In the genomic region with DNA sequence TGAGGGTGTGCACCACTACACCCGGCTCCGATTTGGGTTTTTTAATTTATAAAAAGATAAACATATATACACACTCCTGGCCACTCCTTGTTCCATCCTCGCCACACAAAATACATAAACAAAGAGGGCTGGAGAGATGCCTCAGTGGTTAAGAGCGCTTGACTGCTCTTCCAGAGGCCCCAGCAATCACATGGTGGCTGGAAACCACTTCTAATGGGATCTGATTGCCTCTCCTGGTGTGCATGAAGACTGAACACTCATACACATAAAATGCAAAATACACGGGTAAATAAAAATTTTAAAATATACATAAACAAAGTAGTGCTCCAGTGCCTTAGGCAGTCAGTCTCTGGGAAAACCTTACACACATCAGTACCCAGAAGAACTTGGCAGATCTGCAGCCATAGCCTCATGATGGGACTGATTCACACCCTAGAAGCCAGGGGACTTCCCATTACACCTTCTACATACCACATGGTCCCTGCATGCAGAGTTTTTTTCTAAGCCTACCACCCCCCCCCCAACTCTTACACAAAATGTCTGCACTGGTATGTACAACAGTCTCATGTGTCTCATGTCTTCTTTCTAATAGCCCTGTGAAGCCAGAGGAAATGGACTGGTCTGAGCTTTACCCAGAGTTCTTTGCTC, we compare ENCODE assay signal across 8 mouse cellular contexts. TPM values are rescaled to one million over a fixed set of nuclear protein-coding genes. Genes with fewer than 3 reads are reported as not detected.
DNase-seq lines count a peak whose midpoint lies in the region; ATAC-seq and TF ChIP-seq lines count a peak whose summit lies in the region.

No protein-coding gene starts in this region.

- WGBS in cerebellum, adult 2 months, result 17% methylated on average over 5 of the region's 5 CpGs
- 16% methylated on average over 5 of the region's 5 CpGs for WGBS in limb, embryonic 15.5 days
- WGBS in stomach, postnatal 0 days, result 9% methylated on average over 5 of the region's 5 CpGs

- H3K36me3 ChIP-seq in testis, adult 2 months (ENCODE audit: control insufficient read depth, insufficient read depth, low read length), result no peaks in the 10 kb centered on the region; the same call in 1 of the 2 replicates
- H3K36me3 ChIP-seq in limb, embryonic 15.5 days, result peaks cover 29% of the 10 kb centered on the region
- no peaks in the 10 kb centered on the region for H3K36me3 ChIP-seq in stomach, postnatal 0 days (ENCODE audit: control insufficient read depth, insufficient read depth, low read length)

- peak overlapping the region; percentile 75 for H3K9ac ChIP-seq in limb, embryonic 15.5 days
- H3K9ac ChIP-seq in stomach, postnatal 0 days (ENCODE audit: low read length), result peak overlapping the region; percentile 67

- peak overlapping the region; percentile 70 for H3K4me3 ChIP-seq in cerebellum, adult 2 months (replicated peaks; ENCODE audit: insufficient read depth, low read depth, low read length)
- H3K4me3 ChIP-seq in testis, adult 2 months (ENCODE audit: control insufficient read depth, low read depth, low read length), result peak overlapping the region; percentile 97
- peak overlapping the region; percentile 92 for H3K4me3 ChIP-seq in limb, embryonic 15.5 days
- peak overlapping the region; percentile 85 for H3K4me3 ChIP-seq in stomach, postnatal 0 days (ENCODE audit: low read depth, low read length)

- no peak for TF ChIP-seq POLR2A in cerebellum, adult 2 months (IDR thresholded peaks at IDR 0.05; ENCODE audit: borderline replicate concordance, insufficient read depth, low read length)
- TF ChIP-seq POLR2A in testis, adult 2 months (IDR thresholded peaks at IDR 0.05; ENCODE audit: control insufficient read depth, low read depth, low read length), result no peak

- TF ChIP-seq EP300 in stomach, postnatal 0 days (optimal IDR thresholded peaks at IDR 0.05), result no peak

- no peak for TF ChIP-seq CTCF in cerebellum, adult 2 months (IDR thresholded peaks at IDR 0.05; ENCODE audit: borderline replicate concordance, insufficient read depth, low read depth, low read length)
- TF ChIP-seq CTCF in testis, adult 2 months (IDR thresholded peaks at IDR 0.05; ENCODE audit: control insufficient read depth, insufficient read depth, insufficient replicate concordance, low read depth, low read length), result no peak
- TF ChIP-seq CTCF in stomach, postnatal 0 days (IDR thresholded peaks at IDR 0.05; ENCODE audit: low read depth), result no peak

- DNase-seq in cerebellum, adult 2 months, result no peak
- DNase-seq in testis, postnatal 14 days (ENCODE audit: low spot score), result no peak
- no peak for DNase-seq in stomach, postnatal 0 days (ENCODE audit: low spot score)
- no peak for DNase-seq in natural killer cell, adult 2 months (ENCODE audit: low spot score in 2 of 2)

- no peaks in the 10 kb centered on the region for H3K4me1 ChIP-seq in cerebellum, adult 2 months (ENCODE audit: control insufficient read depth, insufficient read depth, low read length)
- peaks cover 7% of the 10 kb centered on the region for H3K4me1 ChIP-seq in testis, adult 2 months (ENCODE audit: control insufficient read depth, insufficient read depth, low read length)
- H3K4me1 ChIP-seq in limb, embryonic 15.5 days, result peaks cover 14% of the 10 kb centered on the region; the same call in 1 of the 2 replicates
- no peaks in the 10 kb centered on the region; the same call in 1 of the 2 replicates for H3K4me1 ChIP-seq in stomach, postnatal 0 days (replicated peaks; ENCODE audit: control insufficient read depth, insufficient read depth)

- ATAC-seq in cerebellum, adult (ENCODE audit: insufficient number of reproducible peaks, low FRiP score, low TSS enrichment), result no peak
- ATAC-seq in limb, embryonic 15.5 days (ENCODE audit: insufficient number of reproducible peaks, low FRiP score, low TSS enrichment, low read depth), result no peak
- no peak for ATAC-seq in stomach, postnatal 0 days (ENCODE audit: low FRiP score, low TSS enrichment)
- no peak for ATAC-seq in CD4-positive, CD25-positive, alpha-beta regulatory T cell, adult 4 months

- peak overlapping the region; percentile 93 for H3K4me2 ChIP-seq in limb, embryonic 15.5 days
- H3K4me2 ChIP-seq in stomach, postnatal 0 days (replicated peaks; ENCODE audit: low read depth), result peak overlapping the region; percentile 98

- no peak overlapping the region for H3K27ac ChIP-seq in cerebellum, adult 2 months (ENCODE audit: insufficient read depth, low read length)
- H3K27ac ChIP-seq in testis, adult 2 months (ENCODE audit: control insufficient read depth, insufficient read depth, low read depth, low read length), result no peak overlapping the region
- peak overlapping the region; percentile 94 for H3K27ac ChIP-seq in limb, embryonic 15.5 days
- no peak overlapping the region for H3K27ac ChIP-seq in stomach, postnatal 0 days (replicated peaks)

- H3K9me3 ChIP-seq in limb, embryonic 15.5 days, result no peaks in the 10 kb centered on the region
- no peaks in the 10 kb centered on the region for H3K9me3 ChIP-seq in stomach, postnatal 0 days (ENCODE audit: control insufficient read depth, low read length)

- H3K27me3 ChIP-seq in cerebellum, adult 2 months (ENCODE audit: control insufficient read depth, insufficient read depth, low read length), result no peaks in the 10 kb centered on the region
- H3K27me3 ChIP-seq in testis, adult 2 months (ENCODE audit: control insufficient read depth, insufficient read depth, low read length), result no peaks in the 10 kb centered on the region
- H3K27me3 ChIP-seq in limb, embryonic 15.5 days, result peaks cover 9% of the 10 kb centered on the region
- no peaks in the 10 kb centered on the region for H3K27me3 ChIP-seq in stomach, postnatal 0 days (ENCODE audit: control insufficient read depth, insufficient read depth, low read length)

RNA-seq across cellular contexts. Expression of a gene that starts 1.3 kb away (rescaled TPM):
- polyA plus RNA-seq in cerebellum, adult 2 months (2012; rRNA removed), result 0.13 TPM in 2 replicates
- polyA plus RNA-seq in testis, adult 2 months (2012; rRNA removed), result 0.05 and 0.08 TPM in 2 replicates
- polyA plus RNA-seq in limb, embryonic 15.5 days (2015; fragmentation: Nextera tagmentation; extraction: Ambion mirVana), result 1.9 and 2.0 TPM in 2 replicates
- polyA plus RNA-seq in stomach, postnatal 0 days (2015; fragmentation: Nextera tagmentation; extraction: Ambion mirVana), result 1.2 and 1.3 TPM in 2 replicates
- polyA plus RNA-seq in CD4-positive, CD25-positive, alpha-beta regulatory T cell, adult 4 months (2017; shearing (Covaris generic)), result under 1 TPM in 1 of 2 experiments, not detected in 1; 0.38 TPM

RNA-seq across cellular contexts. Expression of a gene that starts 1.4 kb away (rescaled TPM):
- polyA plus RNA-seq in cerebellum, adult 2 months (2012; rRNA removed), result 10.7 and 11.8 TPM in 2 replicates
- polyA plus RNA-seq in testis, adult 2 months (2012; rRNA removed), result 9.4 and 10.0 TPM in 2 replicates
- 58.6 and 61.8 TPM in 2 replicates for polyA plus RNA-seq in limb, embryonic 15.5 days (2015; fragmentation: Nextera tagmentation; extraction: Ambion mirVana)
- 32.4 and 36.8 TPM in 2 replicates for polyA plus RNA-seq in stomach, postnatal 0 days (2015; fragmentation: Nextera tagmentation; extraction: Ambion mirVana)
- polyA plus RNA-seq in CD4-positive, CD25-positive, alpha-beta regulatory T cell, adult 4 months (2017; shearing (Covaris generic)), result 10 to 100 TPM; 29.9 to 30.2 TPM

RNA-seq across cellular contexts. Expression of a gene that starts 5.5 kb away (rescaled TPM):
- polyA plus RNA-seq in cerebellum, adult 2 months (2012; rRNA removed), result 0.19 and 0.29 TPM in 2 replicates
- polyA plus RNA-seq in testis, adult 2 months (2012; rRNA removed), result 0.25 and 0.46 TPM in 2 replicates
- polyA plus RNA-seq in limb, embryonic 15.5 days (2015; fragmentation: Nextera tagmentation; extraction: Ambion mirVana), result 0.12 and 0.32 TPM in 2 replicates
- 0.13 TPM in 1 of 2 replicates, not detected in the other for polyA plus RNA-seq in stomach, postnatal 0 days (2015; fragmentation: Nextera tagmentation; extraction: Ambion mirVana)
- under 1 TPM in 1 of 2 experiments, not detected in 1; 0.27 TPM for polyA plus RNA-seq in CD4-positive, CD25-positive, alpha-beta regulatory T cell, adult 4 months (2017; shearing (Covaris generic))

RNA-seq across cellular contexts. Expression of a gene that starts 12.0 kb away (rescaled TPM):
- 45.2 and 45.4 TPM in 2 replicates for polyA plus RNA-seq in cerebellum, adult 2 months (2012; rRNA removed)
- 12.2 and 14.3 TPM in 2 replicates for polyA plus RNA-seq in testis, adult 2 months (2012; rRNA removed)
- 69.6 and 71.6 TPM in 2 replicates for polyA plus RNA-seq in limb, embryonic 15.5 days (2015; fragmentation: Nextera tagmentation; extraction: Ambion mirVana)
- 58.9 and 61.3 TPM in 2 replicates for polyA plus RNA-seq in stomach, postnatal 0 days (2015; fragmentation: Nextera tagmentation; extraction: Ambion mirVana)
- polyA plus RNA-seq in CD4-positive, CD25-positive, alpha-beta regulatory T cell, adult 4 months (2017; shearing (Covaris generic)), result 10 to 100 TPM; 38.2 to 54.1 TPM

RNA-seq across cellular contexts. Expression of a gene that starts 17.4 kb away (rescaled TPM):
- polyA plus RNA-seq in cerebellum, adult 2 months (2012; rRNA removed), result 11.8 TPM in 2 replicates
- polyA plus RNA-seq in testis, adult 2 months (2012; rRNA removed), result 2.1 TPM in 2 replicates
- polyA plus RNA-seq in limb, embryonic 15.5 days (2015; fragmentation: Nextera tagmentation; extraction: Ambion mirVana), result 1.2 and 1.7 TPM in 2 replicates
- 0.75 and 0.81 TPM in 2 replicates for polyA plus RNA-seq in stomach, postnatal 0 days (2015; fragmentation: Nextera tagmentation; extraction: Ambion mirVana)
- under 1 TPM; 0.19 to 0.73 TPM for polyA plus RNA-seq in CD4-positive, CD25-positive, alpha-beta regulatory T cell, adult 4 months (2017; shearing (Covaris generic))
